Mouse (Mus musculus) B cell, adult 2 months (primary cell): ENCODE measurements at regions not wholly inside any gene's neighbourhood (a gene's known extent, or its start where the extent isn't known, plus 50 kb on each side); places are given as distances from the start of the nearest gene placed in this dataset.

ENCODE experiments used
- DNase-seq, 2 experiments: peaks; one replicate each; pipeline ENCODE4 v3.0.0; 2022

DNA sequence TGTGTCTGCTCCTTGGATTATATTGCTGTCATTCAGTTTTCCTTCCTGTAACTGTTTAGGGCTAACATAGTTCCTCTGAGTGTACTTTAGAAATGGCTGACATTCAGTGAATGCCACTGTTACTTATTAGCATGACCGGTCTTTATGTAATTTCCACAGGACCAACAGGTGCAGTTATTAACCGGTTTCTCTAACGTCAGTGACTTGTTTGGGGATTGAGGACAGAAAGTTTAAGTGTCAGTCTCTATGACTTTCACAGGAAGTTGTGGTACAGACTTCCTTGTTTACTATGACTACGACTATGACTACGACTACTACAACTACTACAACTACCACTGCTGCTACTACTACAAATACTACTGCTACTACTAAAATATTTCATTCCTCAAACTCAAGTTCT lies 170.4 kb upstream of the Ptger4 start:
- DNase-seq, result peak; percentile 45 to 50

DNA sequence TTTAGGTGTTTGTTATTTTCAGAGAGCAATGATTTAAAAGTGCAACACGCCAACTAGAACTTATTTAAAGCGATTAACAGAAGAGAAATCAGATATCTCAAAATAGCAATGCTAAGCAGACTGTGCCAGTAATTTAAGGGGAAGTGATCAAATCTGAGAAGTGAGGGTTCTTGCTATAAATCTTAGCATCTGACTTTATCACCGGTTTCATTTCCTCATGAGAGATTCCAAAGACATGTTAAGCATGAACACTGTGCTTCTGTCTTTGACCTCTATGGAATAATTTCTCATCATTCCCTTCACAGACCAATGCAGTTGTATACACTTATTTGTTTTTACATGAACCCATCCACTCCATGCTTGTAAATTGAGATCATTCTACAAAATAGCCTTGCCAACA lies 172.0 kb upstream of the Ptger4 start:
- DNase-seq, result peak in 1 of 2 experiments; percentile 45

DNA sequence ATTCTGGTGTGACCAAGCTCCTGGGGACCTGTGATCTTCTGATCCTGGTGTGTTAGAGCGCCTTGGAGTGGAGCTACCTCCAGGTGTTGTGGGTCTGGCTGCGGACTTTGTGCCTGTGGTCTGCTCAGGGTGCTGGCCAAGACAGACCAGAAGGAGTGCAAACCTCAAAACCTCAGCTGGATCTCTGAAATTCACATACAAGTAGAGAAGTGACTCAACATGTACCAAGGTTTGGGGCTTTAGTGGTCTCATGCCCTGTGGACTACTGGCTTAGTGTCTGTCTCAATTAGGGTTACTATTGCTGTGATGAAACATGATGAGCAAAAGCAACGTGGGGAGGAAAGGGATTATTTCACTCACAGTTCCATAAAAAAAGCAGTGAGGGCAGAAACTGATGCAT lies 182.7 kb upstream of the Ptger4 start:
- DNase-seq, result no peak

DNA sequence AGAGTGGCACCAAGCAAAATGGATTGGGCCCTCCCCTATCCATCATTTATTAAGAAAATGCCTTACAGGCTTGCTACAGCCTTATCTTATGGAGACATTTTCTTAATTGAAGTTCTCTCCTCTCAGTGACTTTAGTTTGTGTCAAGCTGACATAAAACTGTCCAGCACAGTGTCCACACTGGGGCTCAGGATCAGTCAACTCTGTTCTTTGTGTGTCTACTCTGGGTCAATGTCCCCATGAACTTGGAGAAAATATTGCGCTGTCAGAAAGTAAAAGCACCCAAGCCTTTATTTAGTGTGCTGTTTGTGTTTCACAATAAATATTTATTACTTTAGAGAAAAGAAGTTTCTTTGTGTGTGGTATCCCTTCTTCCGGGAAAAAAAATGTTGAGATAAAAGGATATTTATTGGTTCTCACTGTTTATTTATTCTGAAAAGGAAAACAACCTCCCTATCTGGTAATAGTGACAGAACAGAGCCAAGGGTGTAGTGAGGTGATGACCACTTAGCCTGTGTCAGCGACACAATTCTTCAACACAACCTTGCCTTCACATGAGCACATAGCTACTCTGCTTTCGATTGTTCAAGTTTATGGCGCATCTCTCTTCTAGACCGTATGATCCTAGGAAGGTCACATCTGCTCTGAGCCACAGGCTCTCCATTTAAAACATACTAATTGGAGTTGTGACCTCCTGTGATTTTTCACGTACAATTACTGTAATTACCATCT lies 183.5 kb upstream of the Ptger4 start:
- no peak for DNase-seq

DNA sequence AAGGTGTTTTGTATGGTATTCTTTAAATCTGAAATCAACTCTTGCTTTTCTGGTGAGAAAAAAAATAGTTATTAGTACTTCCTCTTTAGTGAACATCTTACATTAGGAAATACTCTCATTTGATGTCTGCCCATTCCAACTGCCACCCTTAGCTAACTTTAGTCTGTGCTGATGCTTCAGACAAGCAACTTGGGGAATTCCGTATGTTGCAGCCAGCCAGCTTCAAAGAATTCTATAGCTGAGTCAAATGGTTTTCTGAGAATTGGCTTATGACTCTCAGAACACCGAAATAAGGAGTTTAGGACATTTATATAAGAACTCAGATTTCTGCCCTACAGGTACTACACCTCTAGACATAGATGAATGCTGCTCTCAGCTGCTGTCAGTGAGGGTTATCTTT lies 188.0 kb upstream of the Ptger4 start:
- DNase-seq, result no peak

DNA sequence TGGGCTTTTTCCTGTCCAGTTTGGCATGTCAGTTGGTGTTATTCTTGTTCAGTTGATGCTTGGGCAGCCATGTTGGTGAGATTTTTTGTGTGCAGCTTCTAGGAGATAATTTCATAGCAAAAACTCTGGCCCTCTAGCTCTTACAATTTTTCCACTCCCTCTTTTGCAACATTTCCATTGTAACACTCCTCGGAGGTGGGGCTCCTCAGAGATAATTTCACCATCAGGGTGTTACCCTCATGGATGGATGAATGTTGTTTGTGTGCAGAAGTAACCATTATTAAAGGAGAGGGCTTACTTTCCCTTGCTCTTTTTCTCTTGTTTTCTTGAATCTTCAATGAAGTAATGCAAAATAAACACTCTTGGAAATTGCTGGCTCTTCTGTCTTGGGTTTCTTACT lies 193.0 kb upstream of the Ptger4 start:
- DNase-seq, result no peak

DNA sequence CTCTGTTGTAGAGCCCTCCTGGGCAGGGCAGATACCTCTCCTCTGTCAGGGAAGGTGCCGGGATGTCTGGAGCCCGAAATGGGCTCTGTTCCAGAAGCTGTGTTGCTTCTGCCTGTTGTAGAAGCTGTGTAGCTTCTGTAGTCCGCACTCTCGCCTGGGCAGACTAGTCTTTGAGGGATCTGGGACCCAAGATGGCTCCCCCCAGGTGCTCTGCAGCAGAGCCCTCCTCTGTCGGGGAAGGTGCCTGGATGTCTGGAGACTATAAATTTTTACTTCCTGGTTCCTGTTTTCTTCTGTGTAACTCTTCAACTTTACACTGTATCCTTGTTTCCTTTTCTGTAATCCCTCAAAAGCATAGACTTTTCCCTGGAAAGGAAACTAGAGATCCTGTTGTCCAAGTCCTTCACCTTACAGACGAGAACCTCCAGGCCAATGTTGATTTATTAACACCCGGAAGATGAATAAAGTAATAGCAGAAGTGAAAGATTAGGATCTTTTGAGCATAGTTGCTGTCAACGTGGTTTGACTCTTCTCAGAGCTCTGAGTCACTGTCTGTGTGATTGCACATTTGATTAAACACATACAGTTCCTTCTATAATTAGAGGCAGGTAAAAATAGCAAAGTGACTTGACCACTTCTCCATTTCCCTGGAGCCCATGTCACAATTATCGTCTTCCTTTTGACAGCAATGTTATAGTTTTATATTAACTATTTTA lies 202.2 kb upstream of the Ptger4 start:
- peak; percentile 54 for DNase-seq

DNA sequence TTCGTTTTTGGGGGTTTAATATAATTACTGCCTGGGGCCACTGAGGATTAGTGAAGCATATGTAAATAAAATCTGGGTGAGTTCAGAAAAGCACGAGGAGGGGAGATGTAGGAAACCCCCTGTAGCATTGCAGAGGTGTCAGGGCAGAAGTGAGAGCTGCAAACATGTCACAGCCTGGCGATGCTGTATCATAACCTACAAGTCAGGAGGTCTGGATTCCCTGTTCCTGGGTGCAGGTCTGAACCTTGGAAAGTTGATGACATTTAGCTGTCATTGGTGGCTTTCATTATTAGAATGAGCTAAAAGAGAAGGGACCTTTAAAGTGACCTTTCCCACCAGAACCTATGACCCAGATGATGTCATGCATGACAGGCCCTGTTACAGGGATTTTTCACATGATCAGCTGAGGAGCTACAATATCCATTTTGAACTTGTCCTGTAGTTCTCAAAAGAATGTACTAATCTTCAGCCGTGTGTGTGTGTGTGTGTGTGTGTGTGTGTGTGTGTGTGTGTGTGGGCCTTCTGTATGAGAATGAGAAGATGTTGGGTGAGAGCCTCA lies 202.8 kb upstream of the Ptger4 start:
- DNase-seq, result peak; percentile 73 to 75

DNA sequence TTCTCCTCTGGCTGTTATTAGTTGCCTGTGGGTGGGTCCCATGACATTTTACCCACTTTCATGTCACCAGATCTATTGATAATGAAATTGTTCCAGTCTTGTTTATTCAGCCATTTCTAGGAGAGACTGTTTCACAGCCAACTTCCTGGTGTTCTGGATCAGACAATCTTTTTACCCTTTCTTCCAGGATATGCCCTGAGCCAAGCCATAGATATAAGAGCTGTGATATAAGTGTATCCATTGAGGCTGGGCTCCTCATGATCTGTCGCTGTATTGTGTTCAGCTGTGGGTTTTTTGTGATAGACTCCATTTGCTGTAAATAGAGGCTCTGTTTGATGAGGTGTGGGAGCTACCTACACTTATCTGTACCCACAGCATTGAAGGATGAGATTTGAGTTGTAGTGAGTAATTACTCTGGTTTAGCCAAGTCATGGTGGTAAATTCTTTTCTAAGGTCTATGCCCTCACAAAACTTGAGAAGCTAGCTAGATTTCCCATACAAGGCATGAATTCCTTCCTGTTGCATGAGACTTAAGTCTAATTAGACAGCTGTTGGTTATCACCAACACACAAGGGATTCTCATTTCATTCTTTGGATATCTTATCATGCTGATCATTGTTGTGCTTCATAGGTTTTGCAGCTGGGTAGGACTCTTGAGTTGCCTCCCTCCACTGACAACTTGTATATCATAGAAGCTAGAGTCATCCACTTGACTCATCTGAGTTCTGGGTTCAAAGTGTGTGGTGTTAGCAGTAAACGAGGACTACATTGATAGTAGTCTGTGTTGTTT lies 203.9 kb upstream of the Ptger4 start:
- no peak for DNase-seq

DNA sequence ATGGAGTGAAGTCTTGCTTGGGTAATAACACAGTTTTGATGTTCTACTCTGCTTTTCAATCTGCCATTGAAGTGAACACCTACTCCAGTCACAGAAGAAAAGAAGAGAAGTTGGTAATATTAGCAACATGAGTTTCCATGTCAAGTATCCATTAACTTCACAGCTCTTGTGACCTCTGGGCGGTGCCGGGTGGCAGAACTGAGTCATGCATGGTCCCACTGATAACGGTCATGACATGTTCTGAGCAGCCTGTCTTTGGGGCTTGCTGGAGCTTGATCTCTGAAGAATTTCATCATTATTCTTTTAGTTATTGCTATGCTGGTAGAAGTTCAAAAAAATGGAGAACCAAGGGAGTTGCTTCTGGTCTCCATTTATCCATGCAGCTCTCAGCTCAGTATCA lies 215.1 kb upstream of the Ptger4 start:
- DNase-seq, result no peak

DNA sequence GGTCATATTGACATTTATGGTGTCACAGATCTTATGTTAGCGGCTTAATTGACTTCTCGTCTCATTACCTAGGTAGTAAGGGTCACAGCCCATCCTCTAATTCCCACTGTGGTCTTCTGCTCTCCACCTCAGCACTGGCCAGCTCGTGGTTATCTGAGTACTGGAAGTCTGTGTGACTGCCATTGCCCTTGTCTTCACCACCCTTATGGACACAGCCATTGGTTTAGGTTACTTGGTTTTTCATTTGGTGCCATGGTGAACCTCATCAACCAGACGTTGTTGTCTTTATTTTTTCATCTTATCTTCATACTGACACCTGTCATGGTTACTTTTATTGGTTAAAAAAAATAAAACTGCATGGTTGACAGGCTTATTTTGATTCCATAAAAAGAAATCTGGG lies 215.6 kb upstream of the Ptger4 start:
- DNase-seq, result no peak

DNA sequence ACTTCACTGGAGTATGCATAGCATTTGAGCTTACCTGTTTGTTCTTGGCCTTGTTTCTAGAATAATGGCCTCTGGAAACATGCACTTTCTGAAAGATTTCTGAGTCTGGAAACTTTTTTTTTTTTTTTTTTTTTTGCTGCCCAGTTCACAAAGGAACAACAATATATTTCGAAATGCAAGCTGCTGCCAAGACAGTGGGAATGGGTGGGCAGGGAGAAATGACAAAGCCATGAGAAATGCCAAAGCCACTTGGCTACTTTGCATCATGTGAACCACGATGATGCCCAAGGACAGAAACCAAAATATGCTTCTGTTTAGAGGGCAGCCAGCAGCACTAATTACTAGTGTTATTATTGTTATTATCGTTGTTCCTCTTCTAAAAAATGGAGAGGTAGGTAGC lies 218.7 kb upstream of the Ptger4 start:
- DNase-seq, result no peak

DNA sequence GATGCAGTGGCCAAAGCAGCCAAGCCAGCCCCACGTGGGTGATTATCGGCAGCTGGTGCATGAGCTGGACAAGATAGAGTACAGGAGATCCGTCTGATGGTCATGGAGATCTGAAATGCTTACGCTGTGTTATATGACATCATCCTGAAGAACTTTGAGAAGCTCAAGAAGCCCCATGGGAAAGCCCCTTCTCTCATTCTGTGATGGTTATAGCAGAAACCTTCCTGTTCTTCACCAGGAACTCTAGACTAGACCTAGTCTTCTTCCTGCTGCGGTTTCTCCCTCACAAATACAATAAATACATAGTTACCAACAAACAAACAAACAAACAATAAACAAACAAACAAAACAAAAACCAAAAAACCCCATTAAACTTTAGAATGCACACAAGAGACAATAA lies 220.7 kb upstream of the Ptger4 start:
- DNase-seq, result no peak

DNA sequence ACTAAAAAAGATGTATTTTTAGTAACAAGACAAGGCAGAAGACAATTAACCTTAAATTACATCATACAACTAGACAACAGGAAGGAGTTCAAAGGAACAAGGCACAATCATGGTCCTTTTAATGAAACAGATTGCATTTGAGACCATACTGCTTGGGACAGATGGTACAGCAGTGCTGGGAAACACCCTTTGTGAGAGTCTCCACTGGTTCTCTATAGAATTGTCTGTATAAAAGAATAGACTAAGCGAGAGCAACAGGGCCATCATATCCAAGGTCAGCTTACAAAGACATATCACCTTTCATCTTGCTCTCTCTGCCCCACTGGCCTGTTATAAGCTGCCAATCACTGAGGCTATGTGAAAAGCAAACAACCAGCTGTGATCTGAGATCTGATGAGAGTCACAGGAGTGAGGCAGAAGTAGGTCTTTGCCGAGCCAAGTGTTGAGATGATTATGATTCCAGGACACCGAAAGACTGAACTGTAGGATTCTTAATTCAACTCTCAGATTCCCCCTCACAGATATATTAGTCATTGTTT lies 224.6 kb upstream of the Ptger4 start:
- DNase-seq, result no peak

DNA sequence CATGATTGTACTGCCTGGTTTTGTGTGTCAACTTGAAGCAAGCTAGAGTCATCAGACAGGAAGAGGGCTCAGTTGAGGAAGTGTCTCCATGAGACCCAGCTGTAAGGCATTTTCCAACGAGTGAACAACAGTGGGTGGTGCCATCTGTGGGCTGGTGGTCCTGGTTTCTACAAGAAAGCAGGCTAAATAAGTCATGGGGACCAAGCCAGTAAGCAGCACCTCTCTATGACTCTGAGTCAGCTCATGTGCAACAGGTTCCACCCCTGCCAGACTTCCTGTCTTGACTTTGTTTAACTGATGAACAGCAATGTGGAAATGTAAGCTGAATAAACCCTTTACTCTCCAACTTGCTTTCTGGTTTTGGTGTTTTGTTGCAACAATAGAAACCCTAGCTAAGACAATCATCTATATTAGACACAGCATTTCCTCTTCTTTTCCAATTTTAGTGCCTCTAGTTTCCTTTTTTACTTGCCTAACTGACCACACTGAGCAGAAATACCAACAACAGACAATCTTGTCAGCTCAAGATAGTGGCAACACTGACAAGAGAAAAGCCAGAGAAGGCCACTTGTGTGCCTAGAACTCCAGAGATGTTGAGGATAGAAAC lies 231.5 kb upstream of the Ptger4 start:
- DNase-seq, result peak; percentile 3 to 9

DNA sequence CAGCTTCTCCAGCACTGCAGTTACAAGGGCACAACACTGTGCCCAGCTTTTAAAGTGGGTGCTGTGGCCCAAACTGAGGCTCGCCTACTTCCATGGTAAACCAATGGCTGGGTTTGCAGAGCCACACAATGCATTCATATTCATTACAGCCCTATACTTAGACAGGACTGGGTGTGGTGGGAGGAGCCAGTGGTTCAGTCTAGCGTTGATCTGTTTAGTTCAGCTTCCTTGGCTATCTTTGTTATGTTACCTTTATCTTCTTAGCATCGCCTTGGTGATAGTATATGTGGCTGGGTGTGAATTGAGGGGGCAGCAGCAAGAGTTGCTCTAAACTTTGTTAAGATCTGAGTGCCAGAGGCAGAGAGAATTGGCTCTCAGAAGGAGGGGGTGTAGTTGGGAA lies 249.3 kb upstream of the Ptger4 start:
- peak; percentile 26 to 47 for DNase-seq

DNA sequence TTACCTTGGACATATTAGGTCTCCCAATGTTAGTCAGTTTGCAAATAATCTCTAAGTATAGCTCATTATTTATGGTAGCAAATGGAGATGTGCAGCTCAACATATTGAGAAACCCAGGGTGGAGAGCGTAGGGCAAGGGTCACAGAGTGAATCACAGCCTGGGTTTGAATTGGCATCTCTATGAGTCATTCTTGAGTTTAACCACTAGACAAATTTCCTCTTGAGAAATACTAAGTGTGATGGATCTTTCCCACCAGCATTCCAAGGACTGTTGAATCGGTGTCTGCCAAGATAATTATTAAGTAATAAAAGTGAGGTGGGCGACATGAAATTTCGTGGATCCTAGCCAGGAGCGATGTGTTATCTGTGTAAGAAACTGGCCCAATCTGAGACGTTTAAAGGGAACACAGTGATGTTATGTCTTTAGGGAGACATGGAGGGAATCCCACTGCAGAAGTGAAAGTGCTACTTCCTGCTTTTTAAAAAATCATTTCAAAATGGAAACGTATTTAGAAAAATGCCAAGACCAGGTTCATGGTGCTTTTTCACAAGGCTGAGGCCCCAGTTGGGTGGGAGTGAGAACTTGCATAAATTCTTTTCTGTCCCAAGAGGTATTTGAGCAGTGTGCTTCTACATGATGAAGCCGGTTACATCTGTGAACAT lies 251.3 kb upstream of the Ptger4 start:
- no peak for DNase-seq

DNA sequence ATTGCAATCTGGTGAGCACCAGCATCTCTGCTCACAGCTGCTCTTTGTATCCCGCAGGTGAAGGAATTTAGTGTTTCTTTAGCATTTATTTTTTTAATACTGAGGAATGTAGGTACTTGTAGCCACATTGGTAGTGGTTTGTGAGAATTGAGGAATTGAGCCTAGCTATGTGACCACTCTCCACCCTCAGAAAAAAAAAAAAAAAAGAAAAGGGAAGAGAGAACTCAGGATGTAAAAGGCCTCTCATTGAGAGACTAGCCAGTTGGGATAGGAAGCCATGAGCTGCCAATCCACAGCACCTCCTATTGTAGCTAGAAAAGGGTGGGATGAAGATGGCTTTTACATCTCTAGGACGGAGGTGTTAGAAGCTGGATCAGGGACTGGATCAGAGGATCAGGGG lies 252.0 kb upstream of the Ptger4 start:
- no peak for DNase-seq

DNA sequence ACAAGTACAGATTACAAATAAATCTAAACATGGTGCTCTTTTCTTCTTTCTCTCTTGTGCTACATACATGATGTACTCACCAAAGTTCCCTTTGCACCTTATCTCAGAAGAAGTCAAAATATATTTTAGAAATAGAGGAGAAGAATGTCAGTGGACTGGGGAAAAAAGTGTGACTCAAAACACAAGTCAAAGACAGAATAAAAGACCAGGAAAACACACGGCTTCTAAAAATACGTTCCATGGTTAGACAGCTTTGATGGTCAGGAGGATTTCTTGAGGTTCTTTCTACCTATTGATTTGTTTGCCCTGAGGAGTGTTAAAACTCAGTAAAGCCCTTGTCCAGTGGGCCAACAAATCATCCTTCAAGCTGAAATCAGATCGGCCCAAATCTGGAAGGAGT lies 260.5 kb upstream of the Ptger4 start:
- no peak for DNase-seq

DNA sequence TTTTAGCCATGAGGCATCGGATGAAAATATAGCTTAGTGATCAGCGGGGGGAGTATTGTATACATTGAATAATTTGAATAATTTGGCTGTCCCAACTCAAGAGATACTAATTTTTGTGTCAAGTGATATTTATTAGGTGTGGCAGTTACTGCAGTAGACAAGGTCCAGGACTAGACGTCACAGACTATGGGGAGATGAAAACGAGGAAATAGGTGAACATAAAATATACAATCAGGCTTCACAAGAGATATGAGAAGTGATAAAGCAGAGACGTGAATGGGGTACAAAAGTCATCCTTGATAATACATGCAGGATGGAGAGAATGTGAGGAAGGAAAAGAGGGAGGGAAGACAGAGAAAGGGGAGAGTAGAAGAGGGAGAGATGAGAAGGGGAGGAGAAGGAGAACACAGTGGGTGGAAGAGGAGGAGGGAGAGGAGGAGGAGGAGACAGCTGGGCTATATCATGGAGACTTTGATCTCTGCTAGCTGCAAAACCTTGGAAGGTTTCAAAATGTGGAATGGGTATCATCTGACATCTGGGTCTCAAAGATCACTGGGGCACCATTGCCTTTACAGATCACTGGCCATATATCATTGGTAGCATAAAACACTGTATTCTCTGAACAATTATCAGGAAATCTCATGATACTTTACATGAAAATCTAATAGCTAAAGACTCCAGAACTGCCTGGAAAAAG lies 263.0 kb upstream of the Ptger4 start:
- no peak for DNase-seq

DNA sequence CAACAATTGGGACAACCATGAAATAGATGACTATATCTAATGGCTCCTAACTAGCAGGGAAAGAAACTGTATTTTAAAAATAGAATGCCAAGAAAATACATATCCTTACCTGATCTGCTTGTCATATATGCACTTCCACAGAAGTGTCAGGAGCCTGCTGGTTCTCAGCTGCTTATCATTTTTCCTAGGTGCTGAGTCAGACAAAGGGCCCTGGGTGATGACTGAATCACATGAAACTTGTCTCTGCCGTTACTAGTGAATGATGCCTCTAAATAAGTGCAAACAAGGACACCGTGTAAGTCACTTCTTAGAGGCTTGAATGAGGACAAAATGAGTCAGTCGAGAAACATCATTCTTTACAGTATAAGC lies 263.5 kb upstream of the Ptger4 start:
- DNase-seq, result no peak

DNA sequence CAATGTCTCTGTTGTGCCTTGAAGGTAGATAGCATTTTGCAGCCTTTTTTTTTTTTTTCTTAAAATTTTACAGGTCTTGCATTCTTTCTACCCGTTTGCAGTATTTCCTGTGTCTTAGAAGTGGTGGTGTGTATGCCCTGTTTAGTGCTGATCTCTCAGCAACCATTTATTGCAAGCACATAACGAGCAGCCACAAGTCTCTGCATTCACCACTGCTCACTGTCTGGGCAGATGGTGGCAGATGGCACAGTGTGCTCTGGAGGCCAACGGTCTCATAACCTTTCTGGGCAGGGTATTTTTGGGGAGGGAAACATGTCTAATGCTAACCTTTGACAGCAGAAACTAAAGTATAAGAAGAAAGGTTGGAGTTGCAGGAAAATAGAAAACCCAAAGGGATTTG lies 266.1 kb upstream of the Ptger4 start:
- DNase-seq, result no peak
